Mouse (Mus musculus): Measurements from ENCODE around the gene L3mbtl1.

GRCm38 (mm10) chr2:162976001-162976400 is 32.7 kb downstream of the L3mbtl1 start:
- TF ChIP-seq E2F4 (IDR thresholded peaks at IDR 0.05; ENCODE audit: insufficient read depth) (no peak), MYOG (IDR thresholded peaks at IDR 0.05; ENCODE audit: control insufficient read depth in 1 of 3, insufficient read depth in 1 of 3, insufficient read length in 2 of 3, low read depth in 2 of 3) (no peak), USF1 (IDR thresholded peaks at IDR 0.05; ENCODE audit: low read depth) (no peak), MAX (IDR thresholded peaks at IDR 0.05; ENCODE audit: low read depth) (no peak), POLR2AphosphoS2 (IDR thresholded peaks at IDR 0.05; ENCODE audit: insufficient read length, low read depth) (no peak), TCF12 (IDR thresholded peaks at IDR 0.05; ENCODE audit: insufficient read depth, poor library complexity, severe bottlenecking) (no peak), REST (IDR thresholded peaks at IDR 0.05; ENCODE audit: insufficient read depth, insufficient read length) (no peak)

All from myocyte (in vitro differentiated cells).